Mouse (Mus musculus) MEL (cell line): ENCODE results near the gene Lhpp. TPM values are rescaled to one million over a fixed set of nuclear protein-coding genes. Genes with fewer than 3 reads are reported as not detected.

Experiments
- DNase-seq: peaks from one replicate; pipeline ENCODE4 v3.0.0; 2011; ENCODE audit warnings: low read depth, low spot score
- H3K27ac ChIP-seq: 2 replicates; pipeline ENCODE4 v1.5.1; 2012; ENCODE audit warnings: low read depth, mild to moderate bottlenecking, control low read depth, low read length, moderate library complexity; ENCODE audit not compliant: control insufficient read depth
- H3K27me3 ChIP-seq, 2 experiments: fragments of 150-350 bp in 1 of 2; sonication (generic) in 1 of 2; 2 replicates each; pipeline ENCODE4 v1.6.1; 2012; ENCODE audit warnings: low read length in 2 of 2, mild to moderate bottlenecking in 2 of 2, improper control_type of control experiment in 1 of 2, moderate library complexity in 1 of 2; ENCODE audit not compliant: insufficient read depth in 2 of 2, control insufficient read depth in 1 of 2
- H3K36me3 ChIP-seq, 2 experiments: 2 replicates each; pipeline ENCODE4 v1.6.1; 2012 to 2014; ENCODE audit warnings: low read length in 2 of 2, improper control_type of control experiment in 1 of 2, inconsistent platforms in 1 of 2, mild to moderate bottlenecking in 1 of 2; ENCODE audit not compliant: insufficient read depth in 2 of 2, control insufficient read depth in 1 of 2
- H3K4me1 ChIP-seq, 2 experiments: fragments of 150-350 bp in 1 of 2; sonication (generic) in 1 of 2; 2 replicates each; pipeline ENCODE4 v1.6.1; 2012; ENCODE audit warnings: low read length in 2 of 2, improper control_type of control experiment in 1 of 2, mild to moderate bottlenecking in 1 of 2; ENCODE audit not compliant: insufficient read depth in 2 of 2, control insufficient read depth in 1 of 2
- H3K4me3 ChIP-seq, 2 experiments: fragments of 150-350 bp in 1 of 2; sonication (generic) in 1 of 2; 2 replicates each; pipeline ENCODE4 v1.5.1; 2012; ENCODE audit warnings: low read depth in 2 of 2, low read length in 2 of 2, mild to moderate bottlenecking in 2 of 2, moderate library complexity in 2 of 2, control low read depth in 1 of 2, improper control_type of control experiment in 1 of 2; ENCODE audit not compliant: control insufficient read depth in 1 of 2, insufficient read depth in 1 of 2
- H3K79me2 ChIP-seq: 2 replicates; pipeline ENCODE4 v1.6.1; 2012; ENCODE audit warnings: mild to moderate bottlenecking, low read length, moderate library complexity; ENCODE audit not compliant: control insufficient read depth, poor library complexity, insufficient read depth
- H3K9ac ChIP-seq: 2 replicates; pipeline ENCODE4 v1.6.1; 2012; ENCODE audit warnings: low read depth, mild to moderate bottlenecking, control low read depth, low read length, moderate library complexity; ENCODE audit not compliant: control insufficient read depth, poor library complexity, severe bottlenecking
- H3K9me3 ChIP-seq: fragments of 150-350 bp; sonication (generic); replicated peaks from 2 replicates; pipeline ENCODE4 v1.6.1; 2012; ENCODE audit warnings: mild to moderate bottlenecking, low read length, improper control_type of control experiment, moderate library complexity; ENCODE audit not compliant: insufficient read depth
- BHLHE40 ChIP-seq: IDR thresholded peaks from 2 replicates; pipeline ENCODE4 v1.6.1; 2012; ENCODE audit warnings: low read depth, mild to moderate bottlenecking, inconsistent platforms, low read length, improper control_type of control experiment, borderline replicate concordance
- CHD1 ChIP-seq: IDR thresholded peaks from 2 replicates; pipeline ENCODE4 v1.6.1; 2012; ENCODE audit warnings: low read depth, mild to moderate bottlenecking, inconsistent platforms, low read length, improper control_type of control experiment
- CHD2 ChIP-seq: IDR thresholded peaks from 2 replicates; pipeline ENCODE4 v1.6.1; 2011; ENCODE audit warnings: low read length, improper control_type of control experiment
- CTCF ChIP-seq, 3 experiments: IDR thresholded peaks in 2 of 3; conservative IDR thresholded peaks in 1 of 3; 2 replicates each; pipeline ENCODE4 v1.5.1; 2011 to 2012; ENCODE audit warnings: low read length in 3 of 3, low read depth in 2 of 3, mild to moderate bottlenecking in 2 of 3, improper control_type of control experiment in 1 of 3, inconsistent platforms in 1 of 3, mixed read lengths in 1 of 3, moderate library complexity in 1 of 3; ENCODE audit not compliant: control insufficient read depth in 1 of 3, insufficient read depth in 1 of 3, poor library complexity in 1 of 3, severe bottlenecking in 1 of 3
- E2F4 ChIP-seq: IDR thresholded peaks from 2 replicates; pipeline ENCODE4 v1.6.1; 2011; ENCODE audit warnings: low read depth, low read length, improper control_type of control experiment, borderline replicate concordance
- ELF1 ChIP-seq: IDR thresholded peaks from 2 replicates; pipeline ENCODE4 v1.6.1; 2014; ENCODE audit warnings: low read depth, mild to moderate bottlenecking, inconsistent platforms, low read length, improper control_type of control experiment, moderate library complexity
- EP300 ChIP-seq, 2 experiments: IDR thresholded peaks; 2 replicates each; pipeline ENCODE4 v1.6.1; 2011; ENCODE audit warnings: improper control_type of control experiment in 2 of 2, low read length in 2 of 2, low read depth in 1 of 2, mild to moderate bottlenecking in 1 of 2
- ETS1 ChIP-seq: IDR thresholded peaks from 2 replicates; pipeline ENCODE4 v1.6.1; 2012; ENCODE audit warnings: low read depth, mild to moderate bottlenecking, inconsistent platforms, low read length, improper control_type of control experiment, moderate library complexity
- GATA1 ChIP-seq: IDR thresholded peaks from 2 replicates; pipeline ENCODE4 v1.6.1; 2011; ENCODE audit warnings: low read depth, low read length, improper control_type of control experiment
- HCFC1 ChIP-seq: IDR thresholded peaks from 2 replicates; pipeline ENCODE4 v1.6.1; 2012; ENCODE audit warnings: low read depth, mild to moderate bottlenecking, inconsistent platforms, low read length, improper control_type of control experiment, moderate library complexity
- JUND ChIP-seq: IDR thresholded peaks from 2 replicates; pipeline ENCODE4 v1.6.1; 2011; ENCODE audit warnings: low read depth, mild to moderate bottlenecking, improper control_type of control experiment, low read length
- KAT2A ChIP-seq: conservative IDR thresholded peaks from 2 replicates; pipeline ENCODE4 v1.6.1; 2012; ENCODE audit warnings: low read depth, low read length, improper control_type of control experiment, inconsistent platforms
- MAFK ChIP-seq: IDR thresholded peaks from 2 replicates; pipeline ENCODE4 v1.6.1; 2011; ENCODE audit warnings: low read depth, mild to moderate bottlenecking, low read length, improper control_type of control experiment, borderline replicate concordance
- MAX ChIP-seq: IDR thresholded peaks from 2 replicates; pipeline ENCODE4 v1.6.1; 2011; ENCODE audit warnings: low read length, improper control_type of control experiment
- MAZ ChIP-seq: IDR thresholded peaks from 2 replicates; pipeline ENCODE4 v1.6.1; 2012; ENCODE audit warnings: low read depth, mild to moderate bottlenecking, inconsistent platforms, low read length, improper control_type of control experiment
- MEF2A ChIP-seq: IDR thresholded peaks from 2 replicates; pipeline ENCODE4 v1.6.1; 2014; ENCODE audit warnings: low read depth, mild to moderate bottlenecking, inconsistent platforms, low read length, improper control_type of control experiment; ENCODE audit not compliant: poor library complexity, insufficient replicate concordance, severe bottlenecking; ENCODE audit errors: extremely low read depth
- MXI1 ChIP-seq: IDR thresholded peaks from 2 replicates; pipeline ENCODE4 v1.6.1; 2011; ENCODE audit warnings: mild to moderate bottlenecking, low read depth, low read length, improper control_type of control experiment
- MYB ChIP-seq: IDR thresholded peaks from 2 replicates; pipeline ENCODE4 v1.6.1; 2011; ENCODE audit warnings: mild to moderate bottlenecking, low read depth, low read length, improper control_type of control experiment
- MYC ChIP-seq: IDR thresholded peaks from 2 replicates; pipeline ENCODE4 v1.6.1; 2011; ENCODE audit warnings: low read depth, mild to moderate bottlenecking, low read length, improper control_type of control experiment, moderate library complexity
- NELFE ChIP-seq: IDR thresholded peaks from 2 replicates; pipeline ENCODE4 v1.6.1; 2011; ENCODE audit warnings: low read depth, low read length, improper control_type of control experiment
- NRF1 ChIP-seq: IDR thresholded peaks from 2 replicates; pipeline ENCODE4 v1.6.1; 2014; ENCODE audit warnings: low read depth, mild to moderate bottlenecking, inconsistent platforms, low read length, improper control_type of control experiment, moderate library complexity; ENCODE audit not compliant: poor library complexity, insufficient read depth, severe bottlenecking
- POLR2A ChIP-seq, 2 experiments: IDR thresholded peaks; 2 replicates each; pipeline ENCODE4 v1.6.1; 2011 to 2012; ENCODE audit warnings: low read length in 2 of 2, mild to moderate bottlenecking in 2 of 2, control low read depth in 1 of 2, improper control_type of control experiment in 1 of 2, low read depth in 1 of 2, moderate library complexity in 1 of 2; ENCODE audit not compliant: control insufficient read depth in 1 of 2, insufficient read depth in 1 of 2, poor library complexity in 1 of 2
- POLR2AphosphoS2 ChIP-seq: IDR thresholded peaks from 2 replicates; pipeline ENCODE4 v1.6.1; 2011; ENCODE audit warnings: low read length, improper control_type of control experiment
- POLR2AphosphoS5 ChIP-seq: IDR thresholded peaks from 2 replicates; pipeline ENCODE4 v1.6.1; 2012; ENCODE audit warnings: low read depth, borderline replicate concordance, mild to moderate bottlenecking, inconsistent platforms, low read length, moderate library complexity, mixed read lengths
- RAD21 ChIP-seq: IDR thresholded peaks from 2 replicates; pipeline ENCODE4 v1.6.1; 2011; ENCODE audit warnings: mild to moderate bottlenecking, low read depth, low read length, improper control_type of control experiment
- RCOR1 ChIP-seq: IDR thresholded peaks from 2 replicates; pipeline ENCODE4 v1.6.1; 2012; ENCODE audit warnings: low read depth, mild to moderate bottlenecking, inconsistent platforms, low read length, improper control_type of control experiment
- SIN3A ChIP-seq: IDR thresholded peaks from 2 replicates; pipeline ENCODE4 v1.6.1; 2012; ENCODE audit warnings: low read length, improper control_type of control experiment, inconsistent platforms
- SMC3 ChIP-seq: IDR thresholded peaks from 2 replicates; pipeline ENCODE4 v1.6.1; 2011; ENCODE audit warnings: low read depth, low read length, improper control_type of control experiment
- TAL1 ChIP-seq: IDR thresholded peaks from 2 replicates; pipeline ENCODE4 v1.6.1; 2012; ENCODE audit warnings: mild to moderate bottlenecking, inconsistent platforms, low read length, moderate library complexity, mixed read lengths
- TBP ChIP-seq: IDR thresholded peaks from 2 replicates; pipeline ENCODE4 v1.8.0; 2011; ENCODE audit warnings: low read depth, low read length, improper control_type of control experiment
- TCF12 ChIP-seq: IDR thresholded peaks from 2 replicates; pipeline ENCODE4 v1.6.1; 2014; ENCODE audit warnings: low read depth, mild to moderate bottlenecking, inconsistent platforms, low read length, improper control_type of control experiment, moderate library complexity
- UBTF ChIP-seq: IDR thresholded peaks from 2 replicates; pipeline ENCODE4 v1.6.1; 2012; ENCODE audit warnings: low read depth, mild to moderate bottlenecking, inconsistent platforms, low read length, improper control_type of control experiment, moderate library complexity, borderline replicate concordance; ENCODE audit not compliant: insufficient read depth
- USF1 ChIP-seq: IDR thresholded peaks from 2 replicates; pipeline ENCODE4 v1.6.1; 2014; ENCODE audit warnings: low read depth, mild to moderate bottlenecking, inconsistent platforms, low read length, improper control_type of control experiment, moderate library complexity
- USF2 ChIP-seq, 2 experiments: IDR thresholded peaks; 2 replicates each; pipeline ENCODE4 v1.6.1; 2011 to 2012; ENCODE audit warnings: improper control_type of control experiment in 2 of 2, low read length in 2 of 2, borderline replicate concordance in 1 of 2, inconsistent platforms in 1 of 2, low read depth in 1 of 2, mild to moderate bottlenecking in 1 of 2; ENCODE audit not compliant: insufficient read depth in 1 of 2
- ZC3H11A ChIP-seq: IDR thresholded peaks from 2 replicates; pipeline ENCODE4 v1.6.1; 2012; ENCODE audit warnings: low read depth, mild to moderate bottlenecking, inconsistent platforms, low read length, improper control_type of control experiment
- ZKSCAN1 ChIP-seq: IDR thresholded peaks from 2 replicates; pipeline ENCODE4 v1.6.1; 2012; ENCODE audit warnings: low read depth, mild to moderate bottlenecking, inconsistent platforms, low read length, improper control_type of control experiment, moderate library complexity
- ZMIZ1 ChIP-seq: IDR thresholded peaks from 2 replicates; pipeline ENCODE4 v1.6.1; 2012; ENCODE audit warnings: low read depth, mild to moderate bottlenecking, inconsistent platforms, low read length, improper control_type of control experiment, moderate library complexity
- ZNF384 ChIP-seq: IDR thresholded peaks from 2 replicates; pipeline ENCODE4 v1.6.1; 2012; ENCODE audit warnings: low read depth, mild to moderate bottlenecking, inconsistent platforms, low read length, improper control_type of control experiment
- polyA plus RNA-seq, 2 experiments: library from polyadenylated mRNA; stranded (reverse) in 1 of 2; unstranded in 1 of 2; fragments of >175 nt in 1 of 2; fragments of >200 nt in 1 of 2; gene quantifications; 2 replicates each; pipeline versions ENCODE4 v1.2.1 to v1.2.4; 2012; ENCODE audit warnings: low replicate concordance in 2 of 2, low read depth in 1 of 2; ENCODE audit not compliant: insufficient read length in 2 of 2, insufficient read depth in 1 of 2, missing spikeins in 1 of 2
- total RNA-seq: library from RNA; depleted of rRNA; stranded (reverse); fragments of 300-350 nt; gene quantifications from 2 replicates; pipeline ENCODE4 v1.2.3, GENCODE M21; 2012

Gene Lhpp
- total and polyA plus RNA-seq, 3 experiments, result 31.0 to 39.3 TPM; not detected in 1

- Histone ChIP-seq H3K4me3 (no peak overlapping the region), H3K27me3 (no peaks in the 10 kb centered on the region), H3K9ac (peak overlapping the region; percentile 23; the same call in 1 of the 2 replicates), H3K36me3 (peaks cover 0 to 17% of the 10 kb centered on the region in 2 experiments; a peak in 2 of 4 replicates), H3K4me1 (peaks cover 11 to 26% of the 10 kb centered on the region in 2 experiments), H3K79me2 (no peaks in the 10 kb centered on the region), H3K9me3 (no peaks in the 10 kb centered on the region), H3K27ac (peak overlapping the region; percentile 80)
- peak; percentile 92 for DNase-seq
- TF ChIP-seq GATA1, result peak; percentile 95
- TF ChIP-seq CHD1, result no peak
- TF ChIP-seq POLR2A (IDR thresholded peaks at IDR 0.05; ENCODE audit: control insufficient read depth in 1 of 2, insufficient read depth in 1 of 2, low read depth in 1 of 2, low read length in 2 of 2, poor library complexity in 1 of 2), result no peak
- TF ChIP-seq SIN3A, result peak; percentile 91
- peak; percentile 70 for TF ChIP-seq MAX
- TF ChIP-seq SMC3, result no peak
- peak; percentile 93 for TF ChIP-seq MYC
- no peak for TF ChIP-seq HCFC1
- TF ChIP-seq RCOR1, result peak; percentile 95
- TF ChIP-seq MXI1, result peak; percentile 81
- TF ChIP-seq USF2 (IDR thresholded peaks at IDR 0.05; ENCODE audit: borderline replicate concordance in 1 of 2, insufficient read depth in 1 of 2, low read depth in 1 of 2, low read length in 2 of 2), result no peak
- TF ChIP-seq ELF1, result no peak
- TF ChIP-seq ZNF384, result peak; percentile 86
- no peak for TF ChIP-seq ZMIZ1
- TF ChIP-seq TCF12, result peak; percentile 90
- no peak for TF ChIP-seq UBTF
- no peak for TF ChIP-seq CTCF (IDR thresholded peaks at IDR 0.05 in 2 of 3, conservative IDR thresholded peaks at IDR 0.05 in 1 of 3; ENCODE audit: control insufficient read depth in 1 of 3, insufficient read depth in 1 of 3, low read depth in 2 of 3, low read length in 3 of 3, poor library complexity in 1 of 3, severe bottlenecking in 1 of 3)
- TF ChIP-seq CHD2, result no peak
- no peak for TF ChIP-seq KAT2A
- no peak for TF ChIP-seq MEF2A
- peak; percentile 81 for TF ChIP-seq USF1
- TF ChIP-seq NELFE, result no peak
- peak; percentile 18; the same call in 1 of the 2 replicates for TF ChIP-seq NRF1
- no peak for TF ChIP-seq TBP
- TF ChIP-seq BHLHE40, result peak; percentile 99
- TF ChIP-seq ETS1, result peak; percentile 96
- TF ChIP-seq TAL1, result peak; percentile 78
- peak; percentile 59; the same call in 1 of the 2 replicates for TF ChIP-seq MAFK
- no peak for TF ChIP-seq POLR2AphosphoS5
- peak; percentile 95 to 97 for TF ChIP-seq EP300 (IDR thresholded peaks at IDR 0.05; ENCODE audit: low read depth in 1 of 2, low read length in 2 of 2)
- no peak for TF ChIP-seq ZC3H11A
- TF ChIP-seq POLR2AphosphoS2, result no peak
- no peak for TF ChIP-seq MYB
- TF ChIP-seq RAD21, result no peak
- no peak for TF ChIP-seq E2F4
- no peak for TF ChIP-seq JUND
- no peak for TF ChIP-seq MAZ
- no peak for TF ChIP-seq ZKSCAN1
Measured at GRCm38 (mm10) chr7:132686515-132686914, 76.1 kb downstream of the Lhpp start.
